Mouse (Mus musculus): ENCODE data around the gene Pou3f3. TPM values are rescaled to one million over a fixed set of nuclear protein-coding genes. Genes with fewer than 3 reads are reported as not detected.

Pou3f3 gene
- polyA plus RNA-seq, 1 experiment: not detected

DNA sequence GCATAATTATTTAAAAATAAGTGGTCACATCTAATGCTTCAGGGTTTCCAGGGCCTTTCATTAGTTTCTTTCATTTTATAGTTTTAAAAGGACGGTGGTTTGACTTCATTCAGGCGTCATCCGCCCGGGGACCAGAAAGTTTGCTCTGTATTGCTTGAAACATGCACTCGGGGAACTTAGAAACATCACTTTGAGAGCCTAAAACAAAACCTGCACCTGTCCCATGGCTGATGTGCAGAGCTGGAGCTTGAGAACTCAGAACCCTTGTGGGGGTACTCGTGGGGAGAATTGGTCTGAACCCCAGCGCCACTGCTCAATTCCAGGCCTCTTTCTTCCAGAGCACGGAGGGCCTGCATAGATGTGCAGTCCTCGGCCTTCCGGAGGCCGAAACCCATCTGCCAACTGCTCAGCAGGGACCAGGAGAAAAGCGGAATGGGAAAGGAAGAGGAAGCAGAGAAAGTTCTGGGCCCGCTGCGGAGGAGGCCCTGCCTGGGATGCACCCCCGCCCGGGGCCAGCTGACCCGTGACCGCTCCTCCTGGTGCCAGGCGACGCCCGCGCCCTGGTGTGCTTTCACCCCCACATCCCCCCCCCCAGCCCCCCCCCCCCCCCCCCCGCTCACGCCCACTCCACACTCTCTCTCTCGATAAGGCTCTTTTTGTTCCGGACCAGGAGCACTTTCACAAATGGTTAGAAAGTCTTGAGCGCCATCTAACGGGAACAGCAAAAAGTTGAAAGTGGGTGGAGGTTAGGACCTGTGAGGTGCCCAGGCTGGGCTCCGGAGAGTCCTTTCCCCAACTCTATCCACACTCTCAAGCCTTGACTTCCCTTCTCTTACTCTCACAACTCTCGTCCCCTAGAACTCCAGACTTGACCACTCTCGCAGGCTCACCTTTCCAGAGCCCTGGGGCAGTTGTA is 18.7 kb downstream of the Pou3f3 start:
- Histone ChIP-seq H3ac (ENCODE audit: control insufficient read depth, insufficient read length) (no peak overlapping the region), H3K4me3 (no peak overlapping the region), H3K27me3 (ENCODE audit: control insufficient read depth, insufficient read depth, insufficient read length) (peaks cover 27% of the 10 kb centered on the region), H3K4me2 (ENCODE audit: low read depth) (no peak overlapping the region), H3K79me2 (ENCODE audit: control insufficient read depth, insufficient read depth) (no peaks in the 10 kb centered on the region), H3K36me3 (ENCODE audit: control insufficient read depth, insufficient read depth) (no peaks in the 10 kb centered on the region)
- no peak for TF ChIP-seq USF1 (IDR thresholded peaks at IDR 0.05; ENCODE audit: low read depth)
- no peak for TF ChIP-seq MAX (IDR thresholded peaks at IDR 0.05; ENCODE audit: low read depth)
- no peak for TF ChIP-seq TCF3 (IDR thresholded peaks at IDR 0.05; ENCODE audit: insufficient read length, low read depth)
- TF ChIP-seq TCF12 (IDR thresholded peaks at IDR 0.05; ENCODE audit: insufficient read depth, poor library complexity, severe bottlenecking): no peak
- TF ChIP-seq REST (IDR thresholded peaks at IDR 0.05; ENCODE audit: insufficient read depth, insufficient read length): no peak
- TF ChIP-seq MYOG (IDR thresholded peaks at IDR 0.05; ENCODE audit: control insufficient read depth in 1 of 3, insufficient read depth in 1 of 3, insufficient read length in 2 of 3, low read depth in 2 of 3): no peak
- no peak for TF ChIP-seq MYOD1 (IDR thresholded peaks at IDR 0.05; ENCODE audit: control insufficient read depth in 1 of 3, insufficient read length in 2 of 3, low read depth in 2 of 3)
- TF ChIP-seq SRF (IDR thresholded peaks at IDR 0.05; ENCODE audit: control insufficient read depth, insufficient read length, low read depth): no peak
- no peak for TF ChIP-seq E2F4 (IDR thresholded peaks at IDR 0.05; ENCODE audit: insufficient read depth)
- no peak for TF ChIP-seq POLR2AphosphoS2 (IDR thresholded peaks at IDR 0.05; ENCODE audit: insufficient read length, low read depth)
- no peak for TF ChIP-seq CEBPB (IDR thresholded peaks at IDR 0.05; ENCODE audit: insufficient read depth, poor library complexity, severe bottlenecking)
- TF ChIP-seq POLR2A (IDR thresholded peaks at IDR 0.05; ENCODE audit: insufficient read length, low read depth): no peak

DNA sequence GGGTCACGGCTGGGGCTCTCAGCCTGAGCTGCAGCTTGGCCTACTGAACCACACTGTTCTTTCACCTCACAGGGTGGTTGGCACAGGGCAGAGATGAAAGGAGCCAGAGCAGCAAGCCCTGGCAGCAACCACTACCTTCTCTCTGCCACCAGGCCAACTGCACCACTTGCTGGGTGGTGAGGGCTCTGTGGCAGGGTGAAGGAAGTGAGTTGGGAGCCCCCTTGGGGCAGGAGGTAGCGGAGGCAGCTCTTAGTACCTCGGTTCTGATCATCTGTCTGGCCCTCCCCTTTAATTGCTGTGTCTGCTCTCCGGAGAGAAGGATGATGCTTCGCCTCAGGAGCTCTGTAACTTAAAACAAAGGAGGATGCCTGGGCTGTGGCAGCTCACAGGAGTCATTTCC is 23.0 kb downstream of the Pou3f3 start:
- TF ChIP-seq POLR2AphosphoS2 (IDR thresholded peaks at IDR 0.05; ENCODE audit: insufficient read length, low read depth): no peak
- no peak overlapping the region for H3K4me2 ChIP-seq (ENCODE audit: low read depth)
- no peaks in the 10 kb centered on the region for H3K79me2 ChIP-seq (ENCODE audit: control insufficient read depth, insufficient read depth)
- H3ac ChIP-seq (ENCODE audit: control insufficient read depth, insufficient read length): no peak overlapping the region
- no peaks in the 10 kb centered on the region for H3K36me3 ChIP-seq (ENCODE audit: control insufficient read depth, insufficient read depth)
- H3K4me3 ChIP-seq: no peak overlapping the region
- peaks cover 13% of the 10 kb centered on the region for H3K27me3 ChIP-seq (ENCODE audit: control insufficient read depth, insufficient read depth, insufficient read length)

DNA sequence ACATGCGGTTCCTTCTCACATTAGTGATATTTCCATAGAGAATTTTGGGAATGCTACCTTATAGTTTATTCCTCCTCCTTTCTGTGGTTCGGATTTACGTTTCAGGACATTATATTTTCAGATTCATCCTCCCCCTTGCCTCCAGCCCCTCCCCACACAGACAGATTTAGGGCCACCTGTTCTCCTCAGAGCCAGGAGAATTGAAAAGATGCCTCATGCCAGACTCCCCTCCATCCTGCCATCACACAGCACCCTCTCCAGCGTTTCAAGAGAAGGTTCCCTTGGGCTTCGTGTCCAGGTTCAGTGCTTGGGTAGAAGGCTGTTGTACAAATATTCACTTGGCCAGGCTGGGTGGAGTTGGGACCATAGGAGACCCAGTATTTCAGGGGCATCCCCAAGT is 25.8 kb downstream of the Pou3f3 start:
- Histone ChIP-seq H3K36me3 (ENCODE audit: control insufficient read depth, insufficient read depth) (no peaks in the 10 kb centered on the region), H3K79me2 (ENCODE audit: control insufficient read depth, insufficient read depth) (no peaks in the 10 kb centered on the region), H3ac (ENCODE audit: control insufficient read depth, insufficient read length) (no peak overlapping the region), H3K4me3 (no peak overlapping the region), H3K27me3 (ENCODE audit: control insufficient read depth, insufficient read depth, insufficient read length) (peaks cover 9% of the 10 kb centered on the region), H3K4me2 (ENCODE audit: low read depth) (no peak overlapping the region)
- TF ChIP-seq TCF12 (IDR thresholded peaks at IDR 0.05; ENCODE audit: insufficient read depth, poor library complexity, severe bottlenecking) (no peak), POLR2AphosphoS2 (IDR thresholded peaks at IDR 0.05; ENCODE audit: insufficient read length, low read depth) (no peak), MAX (IDR thresholded peaks at IDR 0.05; ENCODE audit: low read depth) (no peak), SRF (IDR thresholded peaks at IDR 0.05; ENCODE audit: control insufficient read depth, insufficient read length, low read depth) (no peak), TCF3 (IDR thresholded peaks at IDR 0.05; ENCODE audit: insufficient read length, low read depth) (no peak), POLR2A (IDR thresholded peaks at IDR 0.05; ENCODE audit: insufficient read length, low read depth) (no peak), CEBPB (IDR thresholded peaks at IDR 0.05; ENCODE audit: insufficient read depth, poor library complexity, severe bottlenecking) (no peak), USF1 (IDR thresholded peaks at IDR 0.05; ENCODE audit: low read depth) (no peak), MYOG (IDR thresholded peaks at IDR 0.05; ENCODE audit: control insufficient read depth in 1 of 3, insufficient read depth in 1 of 3, insufficient read length in 2 of 3, low read depth in 2 of 3) (no peak), MYOD1 (IDR thresholded peaks at IDR 0.05; ENCODE audit: control insufficient read depth in 1 of 3, insufficient read length in 2 of 3, low read depth in 2 of 3) (no peak), E2F4 (IDR thresholded peaks at IDR 0.05; ENCODE audit: insufficient read depth) (no peak), REST (IDR thresholded peaks at IDR 0.05; ENCODE audit: insufficient read depth, insufficient read length) (no peak)

DNA sequence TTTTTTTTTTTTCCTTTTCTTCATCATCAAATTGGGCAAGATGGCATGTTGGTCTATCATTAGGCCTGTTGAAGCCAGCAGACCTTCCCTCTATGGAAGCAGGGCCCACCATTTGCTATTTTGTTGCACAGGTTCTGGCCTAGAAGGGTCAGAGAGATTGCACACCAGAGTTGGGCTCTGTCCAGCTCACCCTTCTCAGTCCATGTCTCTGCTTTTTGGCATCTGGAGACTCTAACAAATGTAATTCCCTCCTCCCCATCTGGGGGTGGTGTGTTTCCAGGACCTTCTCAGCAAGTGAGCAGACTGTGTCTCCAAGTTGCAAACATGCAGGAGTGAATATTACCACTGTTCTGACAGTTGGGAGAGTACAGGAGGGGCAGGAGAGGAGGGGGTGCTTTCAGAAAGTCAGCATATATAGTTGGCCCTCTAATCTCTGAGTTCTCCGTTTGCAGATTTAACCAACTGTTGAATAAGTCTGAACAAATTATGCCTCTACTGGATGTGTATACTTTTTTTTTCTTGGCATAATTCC is 28.3 kb downstream of the Pou3f3 start:
- H3K79me2 ChIP-seq (ENCODE audit: control insufficient read depth, insufficient read depth): no peaks in the 10 kb centered on the region
- peaks cover 9% of the 10 kb centered on the region for H3K27me3 ChIP-seq (ENCODE audit: control insufficient read depth, insufficient read depth, insufficient read length)
- TF ChIP-seq POLR2AphosphoS2 (IDR thresholded peaks at IDR 0.05; ENCODE audit: insufficient read length, low read depth): no peak
- no peak for TF ChIP-seq MAX (IDR thresholded peaks at IDR 0.05; ENCODE audit: low read depth)
- no peak for TF ChIP-seq REST (IDR thresholded peaks at IDR 0.05; ENCODE audit: insufficient read depth, insufficient read length)
- no peak for TF ChIP-seq SRF (IDR thresholded peaks at IDR 0.05; ENCODE audit: control insufficient read depth, insufficient read length, low read depth)
- TF ChIP-seq POLR2A (IDR thresholded peaks at IDR 0.05; ENCODE audit: insufficient read length, low read depth): no peak
- TF ChIP-seq TCF3 (IDR thresholded peaks at IDR 0.05; ENCODE audit: insufficient read length, low read depth): no peak
- TF ChIP-seq MYOG (IDR thresholded peaks at IDR 0.05; ENCODE audit: control insufficient read depth in 1 of 3, insufficient read depth in 1 of 3, insufficient read length in 2 of 3, low read depth in 2 of 3): no peak
- no peak for TF ChIP-seq USF1 (IDR thresholded peaks at IDR 0.05; ENCODE audit: low read depth)
- no peak for TF ChIP-seq TCF12 (IDR thresholded peaks at IDR 0.05; ENCODE audit: insufficient read depth, poor library complexity, severe bottlenecking)

More for the DNA sequence above, 28.3 kb downstream of the Pou3f3 start:
- H3K4me2 ChIP-seq (ENCODE audit: low read depth): no peak overlapping the region
- no peaks in the 10 kb centered on the region for H3K36me3 ChIP-seq (ENCODE audit: control insufficient read depth, insufficient read depth)
- no peak overlapping the region for H3ac ChIP-seq (ENCODE audit: control insufficient read depth, insufficient read length)
- no peak overlapping the region for H3K4me3 ChIP-seq
